Mouse (Mus musculus) CH12.LX (cell line): ENCODE measurements around the gene Ly6g6c. TPM values are rescaled to one million over a fixed set of nuclear protein-coding genes. Genes with fewer than 3 reads are reported as not detected.

Experiments
- DNase-seq: peaks from one replicate; pipeline ENCODE4 v3.0.0-alpha.2; 2013; ENCODE audit errors: extremely low read depth
- H3K27ac ChIP-seq: 2 replicates; pipeline ENCODE4 v1.5.1; 2012; ENCODE audit warnings: low read depth, mild to moderate bottlenecking, control low read depth, moderate library complexity; ENCODE audit not compliant: insufficient read depth
- H3K27me3 ChIP-seq: replicated peaks from 2 replicates; pipeline ENCODE3; 2012; ENCODE audit warnings: inconsistent platforms
- H3K36me3 ChIP-seq, 2 experiments: replicated peaks in 1 of 2; 2 replicates each; pipeline versions ENCODE3 to v1.6.1; 2012; ENCODE audit warnings: inconsistent platforms in 1 of 2, low read length in 1 of 2, mild to moderate bottlenecking in 1 of 2, mixed read lengths in 1 of 2, moderate library complexity in 1 of 2; ENCODE audit not compliant: control insufficient read depth in 1 of 2, insufficient read depth in 1 of 2
- H3K4me1 ChIP-seq, 2 experiments: 2 replicates each; pipeline ENCODE4 v1.6.1; 2012; ENCODE audit warnings: inconsistent platforms in 1 of 2, moderate library complexity in 1 of 2; ENCODE audit not compliant: insufficient read depth in 2 of 2, control insufficient read depth in 1 of 2
- H3K4me2 ChIP-seq: 2 replicates; pipeline ENCODE4 v1.6.1; 2012; ENCODE audit warnings: low read depth, mild to moderate bottlenecking, control low read depth; ENCODE audit not compliant: poor library complexity, insufficient read depth, severe bottlenecking
- H3K4me3 ChIP-seq, 3 experiments: fragments of 150-350 bp in 1 of 3; sonication (generic) in 1 of 3; replicated peaks in 1 of 3; 2 replicates each; pipeline versions ENCODE3 to v1.5.1; 2011 to 2012; ENCODE audit warnings: low read depth in 2 of 3, low read length in 2 of 3, mild to moderate bottlenecking in 2 of 3, moderate library complexity in 2 of 3, control low read depth in 1 of 3, improper control_type of control experiment in 1 of 3, inconsistent platforms in 1 of 3, mixed read lengths in 1 of 3; ENCODE audit not compliant: poor library complexity in 1 of 3
- H3K79me2 ChIP-seq: replicated peaks from 2 replicates; pipeline ENCODE4 v1.6.1; 2012; ENCODE audit warnings: mild to moderate bottlenecking, moderate library complexity; ENCODE audit not compliant: control insufficient read depth, poor library complexity, insufficient read depth, severe bottlenecking; ENCODE audit errors: extremely low read depth
- H3K9ac ChIP-seq: 2 replicates; pipeline ENCODE4 v1.6.1; 2012; ENCODE audit warnings: low read depth, mild to moderate bottlenecking, control low read depth, moderate library complexity; ENCODE audit not compliant: insufficient read depth
- H3K9me3 ChIP-seq: replicated peaks from 2 replicates; pipeline ENCODE3; 2012; ENCODE audit warnings: low read length, inconsistent platforms, mixed read lengths
- BHLHE40 ChIP-seq: IDR thresholded peaks from 2 replicates; pipeline ENCODE4 v1.6.1; 2011; ENCODE audit warnings: mild to moderate bottlenecking, low read depth, low read length, improper control_type of control experiment
- CHD1 ChIP-seq: IDR thresholded peaks from 2 replicates; pipeline ENCODE4 v1.6.1; 2012; ENCODE audit warnings: low read depth, low read length, improper control_type of control experiment, inconsistent platforms
- CHD2 ChIP-seq: IDR thresholded peaks from 2 replicates; pipeline ENCODE4 v1.6.1; 2011; ENCODE audit warnings: low read length, improper control_type of control experiment
- CTCF ChIP-seq, 2 experiments: IDR thresholded peaks in 1 of 2; conservative IDR thresholded peaks in 1 of 2; 2 replicates each; pipeline ENCODE4 v1.5.1; 2011 to 2012; ENCODE audit warnings: low read depth in 2 of 2, low read length in 2 of 2, improper control_type of control experiment in 1 of 2, inconsistent platforms in 1 of 2, mild to moderate bottlenecking in 1 of 2, moderate library complexity in 1 of 2
- E2F4 ChIP-seq: IDR thresholded peaks from 2 replicates; pipeline ENCODE4 v1.6.1; 2011; ENCODE audit warnings: low read depth, low read length, improper control_type of control experiment; ENCODE audit not compliant: insufficient replicate concordance
- ELF1 ChIP-seq: IDR thresholded peaks from 2 replicates; pipeline ENCODE4 v1.6.1; 2014; ENCODE audit warnings: low read depth, mild to moderate bottlenecking, inconsistent platforms, low read length, improper control_type of control experiment
- MAFK ChIP-seq: IDR thresholded peaks from 2 replicates; pipeline ENCODE4 v1.6.1; 2011; ENCODE audit warnings: low read length, improper control_type of control experiment; ENCODE audit not compliant: insufficient replicate concordance
- MAX ChIP-seq: IDR thresholded peaks from 2 replicates; pipeline ENCODE4 v1.6.1; 2011; ENCODE audit warnings: low read length, improper control_type of control experiment
- MAZ ChIP-seq: IDR thresholded peaks from 2 replicates; pipeline ENCODE4 v1.6.1; 2012; ENCODE audit warnings: low read depth, mild to moderate bottlenecking, inconsistent platforms, low read length, improper control_type of control experiment, moderate library complexity
- MEF2A ChIP-seq: IDR thresholded peaks from 2 replicates; pipeline ENCODE4 v1.6.1; 2014; ENCODE audit warnings: low read depth, mild to moderate bottlenecking, inconsistent platforms, low read length, improper control_type of control experiment, borderline replicate concordance
- MYC ChIP-seq: IDR thresholded peaks from 2 replicates; pipeline ENCODE4 v1.6.1; 2011; ENCODE audit warnings: low read depth, mild to moderate bottlenecking, improper control_type of control experiment, low read length
- NRF1 ChIP-seq: IDR thresholded peaks from 2 replicates; pipeline ENCODE4 v1.6.1; 2014; ENCODE audit warnings: low read depth, mild to moderate bottlenecking, inconsistent platforms, low read length, improper control_type of control experiment, moderate library complexity
- PAX5 ChIP-seq: IDR thresholded peaks from 2 replicates; pipeline ENCODE4 v1.6.1; 2012; ENCODE audit warnings: low read length, inconsistent platforms, mixed read lengths
- POLR2A ChIP-seq: IDR thresholded peaks from 2 replicates; pipeline ENCODE4 v1.6.1; 2011; ENCODE audit warnings: low read depth, mild to moderate bottlenecking, improper control_type of control experiment, low read length
- POLR2AphosphoS2 ChIP-seq: IDR thresholded peaks from 2 replicates; pipeline ENCODE4 v1.6.1; 2011; ENCODE audit warnings: low read depth, low read length, improper control_type of control experiment
- SIN3A ChIP-seq: IDR thresholded peaks from 2 replicates; pipeline ENCODE4 v1.6.1; 2012; ENCODE audit warnings: low read length, improper control_type of control experiment, inconsistent platforms
- SMC3 ChIP-seq: IDR thresholded peaks from 2 replicates; pipeline ENCODE4 v1.6.1; 2011; ENCODE audit warnings: low read depth, low read length, improper control_type of control experiment
- TBP ChIP-seq: conservative IDR thresholded peaks from 2 replicates; pipeline ENCODE4 v1.6.1; 2011; ENCODE audit warnings: low read depth, low read length, improper control_type of control experiment
- USF1 ChIP-seq: IDR thresholded peaks from 2 replicates; pipeline ENCODE4 v1.6.1; 2014; ENCODE audit warnings: low read depth, mild to moderate bottlenecking, inconsistent platforms, low read length, improper control_type of control experiment
- USF2 ChIP-seq: conservative IDR thresholded peaks from 2 replicates; pipeline ENCODE4 v1.6.1; 2011; ENCODE audit warnings: low read depth, low read length, improper control_type of control experiment
- ZMIZ1 ChIP-seq: IDR thresholded peaks from 2 replicates; pipeline ENCODE4 v1.6.1; 2012; ENCODE audit warnings: low read depth, mild to moderate bottlenecking, inconsistent platforms, low read length, improper control_type of control experiment
- ZNF384 ChIP-seq: IDR thresholded peaks from 2 replicates; pipeline ENCODE4 v1.6.1; 2012; ENCODE audit warnings: low read depth, low read length, improper control_type of control experiment, inconsistent platforms
- dilution Hi-C: fragments of 300-500 bp; cut with MboI; formaldehyde crosslinking; loops from 2 replicates; pipeline ENCODE4 v1.14.3; 2020; ENCODE audit warnings: low sequenced_read_pairs; ENCODE audit not compliant: extremely low pct_unique_long_range_greater_than_20kb, extremely low pct_ligation_motif_present
- in situ Hi-C: fragments of 300-500 bp; cut with MboI; formaldehyde crosslinking; loops from 3 replicates; pipeline ENCODE4 v1.14.3; 2019; ENCODE audit warnings: low sequenced_read_pairs, low pct_ligation_motif_present, low pct_unique_long_range_greater_than_20kb, mixed read lengths
- polyA plus RNA-seq: library from polyadenylated mRNA; unstranded; fragments of >175 nt; gene quantifications from 2 replicates; pipeline ENCODE4 v1.2.1, GENCODE M21; 2012; ENCODE audit warnings: low read depth; ENCODE audit not compliant: insufficient read length
- total RNA-seq, 2 experiments: library from RNA; depleted of rRNA; stranded (reverse); fragments of 300-350 nt in 1 of 2; fragments of >200 nt in 1 of 2; gene quantifications; 2 replicates each; pipeline ENCODE4 v1.2.3; 2012 to 2014

The Ly6g6c gene
- total and polyA plus RNA-seq, 3 experiments, result 0.30 TPM; not detected in 2

DNA sequence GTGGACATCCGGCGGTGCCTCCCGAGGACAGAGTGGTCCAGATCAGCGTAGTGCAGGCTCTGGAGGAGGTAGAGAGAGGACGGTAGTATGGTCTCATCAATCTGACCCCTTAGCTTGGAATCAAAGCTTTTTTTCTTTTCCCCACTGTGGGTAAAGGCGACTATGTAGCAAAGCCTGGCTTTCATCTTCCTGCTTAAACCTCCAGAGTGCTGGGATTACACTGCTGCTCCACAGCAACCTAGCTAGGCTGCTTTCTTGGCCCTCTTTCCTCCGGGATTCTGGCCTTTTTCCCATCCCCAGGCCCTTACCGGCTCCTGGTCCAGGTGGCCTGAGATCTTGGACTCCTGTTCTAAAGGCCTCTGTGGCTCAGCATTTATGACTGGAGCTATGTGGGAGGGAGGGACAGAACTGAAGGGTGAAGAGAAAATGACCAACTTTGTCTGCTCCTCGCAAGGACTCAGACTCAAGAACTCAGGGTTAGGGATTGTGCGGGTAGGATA, 760 bp upstream of the Ly6g6c start:
- Histone ChIP-seq H3K4me1 (0 out of 4 replicates have a peak, but pooled peaks cover 0 to 2% of the 10 kb centered on the region in 2 experiments), H3K79me2 (no peaks in the 10 kb centered on the region), H3K27me3 (no peaks in the 10 kb centered on the region), H3K9ac (no peak overlapping the region), H3K9me3 (no peaks in the 10 kb centered on the region), H3K36me3 (peaks cover 15 to 48% of the 10 kb centered on the region in 2 experiments), H3K4me2 (no peak overlapping the region), H3K4me3 (no peak overlapping the region), H3K27ac (no peak overlapping the region)
- TF ChIP-seq CHD1, result no peak
- no peak for TF ChIP-seq SMC3
- no peak for TF ChIP-seq USF2
- TF ChIP-seq ELF1, result no peak
- dilution Hi-C loops (no loop called here), in situ Hi-C loops (no loop called here)
- DNase-seq, result no peak

DNA sequence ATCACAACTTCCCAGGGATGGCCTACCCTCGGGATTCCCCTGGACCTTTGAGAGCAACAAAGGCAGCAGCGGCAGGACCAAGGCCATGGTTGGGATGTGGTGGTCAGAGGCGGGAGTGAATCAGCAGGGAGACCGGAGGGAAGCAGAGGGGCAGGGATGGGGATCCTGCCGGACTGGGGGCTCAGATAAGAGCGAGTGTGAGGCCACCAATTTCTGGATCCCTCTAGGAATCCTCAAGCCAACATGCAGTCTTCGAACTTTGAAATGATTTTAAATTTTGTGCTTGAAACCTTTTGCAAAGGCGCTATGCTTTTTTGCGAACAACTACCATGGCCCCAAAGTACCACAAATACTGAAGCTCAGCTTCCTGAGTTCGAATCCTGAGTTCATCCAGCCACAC, 896 bp downstream of the Ly6g6c start, which contains the start of gene Mpig6b:
Gene Mpig6b, minus strand, starts transcription at position 101 of the 400 bp plus-strand sequence.
- Histone ChIP-seq H3K4me3 (no peak within 1 kb of the TSS), H3K9ac (no peak within 1 kb of the TSS), H3K4me1 (0 out of 4 replicates have a peak, but pooled peaks cover 2 to 4% of the 10 kb centered on the region in 2 experiments), H3K4me2 (0 out of 2 replicates have a peak within 1 kb of the TSS, but pooled peaks have one; percentile 1), H3K27me3 (no peaks in the 10 kb centered on the region), H3K79me2 (no peaks in the 10 kb centered on the region), H3K9me3 (no peaks in the 10 kb centered on the region), H3K36me3 (peaks cover 4 to 32% of the 10 kb centered on the region in 2 experiments), H3K27ac (no peak within 1 kb of the TSS)
- in situ Hi-C loops (loop anchor here (5.0 kb wide), 1 partner anchor 44 kb away; no protein-coding TSS in a partner anchor), dilution Hi-C loops (no loop called here)
- TF ChIP-seq MYC, result no peak
- TF ChIP-seq MAX, result no peak
- TF ChIP-seq SMC3, result no peak
- TF ChIP-seq ZNF384, result no peak
- no peak for TF ChIP-seq BHLHE40
- no peak for TF ChIP-seq CHD1
- no peak for TF ChIP-seq CTCF (conservative IDR thresholded peaks at IDR 0.05 in 1 of 2, IDR thresholded peaks at IDR 0.05 in 1 of 2; ENCODE audit: low read depth in 2 of 2, low read length in 2 of 2)
- no peak for TF ChIP-seq SIN3A
- no peak for TF ChIP-seq ZMIZ1
- TF ChIP-seq CHD2, result no peak
- no peak for TF ChIP-seq MAZ
- TF ChIP-seq POLR2AphosphoS2, result no peak
- TF ChIP-seq PAX5, result no peak
- TF ChIP-seq POLR2A, result no peak
- TF ChIP-seq MEF2A, result no peak
- no peak for TF ChIP-seq NRF1
- TF ChIP-seq E2F4, result no peak
- TF ChIP-seq MAFK, result no peak
- no peak for TF ChIP-seq TBP
- TF ChIP-seq USF1, result no peak
- DNase-seq, result no peak
